12 mouse cellular contexts compared by ENCODE assay signal in the genomic region with DNA sequence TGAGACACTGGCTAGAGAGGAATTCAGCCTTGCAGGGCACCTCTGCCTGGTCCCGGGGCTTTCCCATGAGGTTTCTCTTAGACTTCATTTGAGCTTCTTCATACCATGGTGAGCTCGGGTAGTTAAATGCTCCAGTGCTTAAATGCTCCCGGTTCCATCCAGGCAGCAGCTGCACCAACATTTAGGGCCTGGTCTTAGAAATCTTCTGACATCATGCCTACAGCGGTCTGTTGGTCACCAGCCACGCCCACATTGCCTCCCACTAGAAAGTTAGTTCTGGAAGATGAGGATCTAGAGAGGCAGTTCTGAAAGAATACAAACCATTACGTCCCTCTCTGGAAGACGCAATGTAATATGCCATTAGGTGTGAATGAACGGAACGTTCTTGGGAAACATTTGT. TPM values are rescaled to one million over a fixed set of nuclear protein-coding genes. Genes with fewer than 3 reads are reported as not detected.
A peak's percentile ranks its signal among the peaks of the same experiment; 100 is the strongest.
DNase-seq lines count a peak whose midpoint lies in the region; ATAC-seq and TF ChIP-seq lines count a peak whose summit lies in the region.
"Had no signal": no experiment of that assay in that cellular context is flagged by ENCODE, and none has a peak within 500 bp of the region (broad histone marks: within the 10 kb centered on the region; RNA-seq: fewer than 3 reads in every experiment).

No protein-coding gene starts in this region.

- H3K9ac ChIP-seq in heart, embryonic 12.5 days, result no peak overlapping the region
- H3K9ac ChIP-seq in intestine, embryonic 14.5 days (ENCODE audit: low read length), result no peak overlapping the region
- no peak overlapping the region for H3K9ac ChIP-seq in intestine, postnatal 0 days (ENCODE audit: low read depth, low read length)
- H3K9ac ChIP-seq in lung, postnatal 0 days (replicated peaks; ENCODE audit: low read depth), result no peak overlapping the region
- no peak overlapping the region for H3K9ac ChIP-seq in neural tube, embryonic 15.5 days (replicated peaks)
- H3K9ac ChIP-seq: forebrain, postnatal 0 days had no signal

- H3K36me3 ChIP-seq in heart, embryonic 12.5 days, result no peaks in the 10 kb centered on the region
- H3K36me3 ChIP-seq in intestine, embryonic 14.5 days (ENCODE audit: control insufficient read depth, insufficient read depth, low read length), result no peaks in the 10 kb centered on the region
- no peaks in the 10 kb centered on the region for H3K36me3 ChIP-seq in intestine, postnatal 0 days (ENCODE audit: control insufficient read depth, insufficient read depth)
- no peaks in the 10 kb centered on the region for H3K36me3 ChIP-seq in lung, postnatal 0 days (ENCODE audit: insufficient read depth, low read length)
- no peaks in the 10 kb centered on the region for H3K36me3 ChIP-seq in neural tube, embryonic 15.5 days

- ATAC-seq in heart, embryonic 12.5 days (ENCODE audit: insufficient number of reproducible peaks, low FRiP score), result no peak
- no peak for ATAC-seq in intestine, embryonic 14.5 days (replicated peaks; ENCODE audit: low FRiP score, low TSS enrichment, low read depth)
- ATAC-seq in intestine, postnatal 0 days, result no peak
- no peak for ATAC-seq in lung, postnatal 0 days
- ATAC-seq in neural tube, embryonic 15.5 days (ENCODE audit: low FRiP score), result no peak
- ATAC-seq: Patski had no signal

- peak overlapping the region; percentile 39; the same call in 1 of the 2 replicates for H3K27ac ChIP-seq in heart, embryonic 12.5 days (ENCODE audit: poor library complexity, severe bottlenecking)
- H3K27ac ChIP-seq in intestine, embryonic 14.5 days (ENCODE audit: low read depth), result 0 out of 2 replicates have a peak overlapping the region, but pooled peaks have one; percentile 7
- no peak overlapping the region for H3K27ac ChIP-seq in intestine, postnatal 0 days (ENCODE audit: low read depth, low read length)
- H3K27ac ChIP-seq in lung, postnatal 0 days (ENCODE audit: low read length), result peak overlapping the region; percentile 55; the same call in 1 of the 2 replicates
- peak overlapping the region; percentile 61 for H3K27ac ChIP-seq in neural tube, embryonic 15.5 days (replicated peaks)

- no peaks in the 10 kb centered on the region for H3K9me3 ChIP-seq in heart, embryonic 12.5 days (replicated peaks)
- H3K9me3 ChIP-seq in intestine, embryonic 14.5 days (ENCODE audit: control insufficient read depth, low read length), result no peaks in the 10 kb centered on the region
- H3K9me3 ChIP-seq in intestine, postnatal 0 days (ENCODE audit: control insufficient read depth), result no peaks in the 10 kb centered on the region
- H3K9me3 ChIP-seq in lung, postnatal 0 days (ENCODE audit: low read length), result no peaks in the 10 kb centered on the region
- H3K9me3 ChIP-seq in neural tube, embryonic 15.5 days (replicated peaks), result no peaks in the 10 kb centered on the region

- H3K27me3 ChIP-seq in heart, embryonic 12.5 days (replicated peaks), result no peaks in the 10 kb centered on the region
- no peaks in the 10 kb centered on the region for H3K27me3 ChIP-seq in intestine, embryonic 14.5 days (replicated peaks; ENCODE audit: control insufficient read depth, insufficient read depth, low read length)
- no peaks in the 10 kb centered on the region for H3K27me3 ChIP-seq in intestine, postnatal 0 days (replicated peaks; ENCODE audit: control insufficient read depth, insufficient read depth, low read length)
- H3K27me3 ChIP-seq in lung, postnatal 0 days (replicated peaks; ENCODE audit: insufficient read depth, low read length), result no peaks in the 10 kb centered on the region
- H3K27me3 ChIP-seq in neural tube, embryonic 15.5 days (replicated peaks), result no peaks in the 10 kb centered on the region

- no peak for DNase-seq in heart, postnatal 4 days
- no peak for DNase-seq in intestine, embryonic 14.5 days (ENCODE audit: low spot score)
- DNase-seq in lung, postnatal 0 days (ENCODE audit: low spot score), result peak; percentile 56
- DNase-seq in lung, postnatal 14 days, result no peak
- DNase-seq: cerebellum, postnatal 25 days; forebrain, postnatal 0 days; gastrocnemius, postnatal 14 days; liver had no signal

- TF ChIP-seq CTCF in intestine, postnatal 0 days (IDR thresholded peaks at IDR 0.05; ENCODE audit: low read depth), result no peak
- no peak for TF ChIP-seq CTCF in lung, postnatal 0 days (IDR thresholded peaks at IDR 0.05)

- TF ChIP-seq EP300 in lung, postnatal 0 days (IDR thresholded peaks at IDR 0.05), result no peak

- 62% methylated on average over 9 of the region's 9 CpGs for WGBS in heart, embryonic 12.5 days
- WGBS in intestine, embryonic 14.5 days, result 59% methylated on average over 9 of the region's 9 CpGs
- 73% methylated on average over 9 of the region's 9 CpGs for WGBS in intestine, postnatal 0 days
- WGBS in lung, postnatal 0 days, result 59% methylated on average over 9 of the region's 9 CpGs
- WGBS in neural tube, embryonic 15.5 days, result 51% methylated on average over 9 of the region's 9 CpGs

- no peak overlapping the region for H3K4me2 ChIP-seq in heart, embryonic 12.5 days
- no peak overlapping the region for H3K4me2 ChIP-seq in intestine, embryonic 14.5 days (ENCODE audit: low read length)
- no peak overlapping the region for H3K4me2 ChIP-seq in intestine, postnatal 0 days (replicated peaks; ENCODE audit: low read depth)
- no peak overlapping the region for H3K4me2 ChIP-seq in lung, postnatal 0 days (replicated peaks; ENCODE audit: low read depth, low read length)
- H3K4me2 ChIP-seq in neural tube, embryonic 15.5 days, result no peak overlapping the region

- H3K4me1 ChIP-seq in heart, embryonic 12.5 days (replicated peaks), result peaks cover 59% of the 10 kb centered on the region
- peaks cover 26% of the 10 kb centered on the region for H3K4me1 ChIP-seq in intestine, embryonic 14.5 days (replicated peaks; ENCODE audit: control insufficient read depth, insufficient read depth, low read length)
- no peaks in the 10 kb centered on the region for H3K4me1 ChIP-seq in intestine, postnatal 0 days (replicated peaks; ENCODE audit: control insufficient read depth, insufficient read depth, low read length)
- peaks cover 19% of the 10 kb centered on the region; the same call in 1 of the 2 replicates for H3K4me1 ChIP-seq in lung, postnatal 0 days (ENCODE audit: insufficient read depth, low read depth, low read length)
- H3K4me1 ChIP-seq in neural tube, embryonic 15.5 days, result peaks cover 30% of the 10 kb centered on the region

- no peak overlapping the region for H3K4me3 ChIP-seq in heart, embryonic 12.5 days
- H3K4me3 ChIP-seq in intestine, embryonic 14.5 days (ENCODE audit: low read depth, low read length), result no peak overlapping the region
- H3K4me3 ChIP-seq in intestine, postnatal 0 days (ENCODE audit: low read depth, low read length), result no peak overlapping the region
- H3K4me3 ChIP-seq in lung, postnatal 0 days (ENCODE audit: low read depth, low read length), result no peak overlapping the region
- H3K4me3 ChIP-seq in neural tube, embryonic 15.5 days (replicated peaks), result no peak overlapping the region

RNA-seq across cellular contexts. Expression of a gene that starts 8.7 kb away (rescaled TPM):
- 14.4 and 14.6 TPM in 2 replicates for polyA plus RNA-seq in heart, embryonic 12.5 days (2016; fragmentation: Nextera tagmentation; extraction: Ambion mirVana)
- total RNA-seq in heart, postnatal 4 days (2021), result 100 to 1,000 TPM; 432 to 451 TPM
- 6.7 and 8.5 TPM in 2 replicates for polyA plus RNA-seq in intestine, embryonic 14.5 days (2014; fragmentation: Nextera tagmentation; extraction: Ambion mirVana)
- polyA plus RNA-seq in intestine, postnatal 0 days (2015; fragmentation: Nextera tagmentation; extraction: Ambion mirVana), result 10.5 and 12.0 TPM in 2 replicates
- 49.0 and 49.5 TPM in 2 replicates for polyA plus RNA-seq in lung, postnatal 0 days (2015; fragmentation: Nextera tagmentation; extraction: Ambion mirVana)
- polyA plus RNA-seq in neural tube, embryonic 15.5 days (2015; fragmentation: Nextera tagmentation; extraction: Ambion mirVana), result 10.9 and 12.2 TPM in 2 replicates
- polyA plus RNA-seq: Patski had no signal
